In the genomic region with DNA sequence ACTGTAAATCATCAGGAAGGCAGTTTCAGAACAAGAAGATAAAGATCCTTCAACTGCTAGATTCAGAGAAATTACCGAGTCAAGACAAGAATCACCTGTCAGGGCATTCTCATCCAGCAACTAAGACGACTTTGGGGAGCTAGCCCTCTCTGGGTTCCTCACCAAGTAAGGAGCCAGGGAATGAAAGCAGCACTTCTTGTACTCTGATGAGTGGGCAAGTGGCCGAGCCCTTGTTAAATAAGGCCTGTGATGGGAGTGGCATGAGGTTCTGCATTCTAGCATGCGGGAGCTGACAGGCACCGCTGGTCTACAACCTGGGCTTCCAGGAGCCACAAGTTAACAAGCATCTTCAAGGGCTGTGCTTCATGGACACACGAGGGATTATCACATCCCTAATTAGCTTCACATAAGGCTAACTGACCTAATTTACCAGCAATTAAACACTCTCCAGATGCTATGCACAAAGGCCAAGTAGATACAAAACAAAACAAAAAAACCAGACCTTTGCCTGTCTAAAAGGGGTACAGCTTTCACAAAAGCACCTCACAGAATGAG, we compare ENCODE assay signal across 24 mouse cellular contexts. TPM values are rescaled to one million over a fixed set of nuclear protein-coding genes. Genes with fewer than 3 reads are reported as not detected.
A peak's percentile ranks its signal among the peaks of the same experiment; 100 is the strongest.
DNase-seq lines count a peak whose midpoint lies in the region; ATAC-seq and TF ChIP-seq lines count a peak whose summit lies in the region.
"Had no signal": no experiment of that assay in that cellular context is flagged by ENCODE, and none has a peak within 500 bp of the region (broad histone marks: within the 10 kb centered on the region; RNA-seq: fewer than 3 reads in every experiment).

No protein-coding gene starts in this region.

- H3K27ac ChIP-seq in midbrain, embryonic 11.5 days (ENCODE audit: low read depth, low read length): no peak overlapping the region
- H3K27ac ChIP-seq in midbrain, embryonic 16.5 days (ENCODE audit: low read length): no peak overlapping the region
- H3K27ac ChIP-seq: embryonic facial prominence, embryonic 15.5 days; heart, adult 2 months; intestine, embryonic 15.5 days; liver, embryonic 15.5 days; macrophage; midbrain, embryonic 10.5 days had no signal

- H3K4me3 ChIP-seq in midbrain, embryonic 11.5 days (ENCODE audit: low read depth, low read length): no peak overlapping the region
- no peak overlapping the region for H3K4me3 ChIP-seq in midbrain, embryonic 16.5 days (ENCODE audit: low read depth, low read length)
- no peak overlapping the region for H3K4me3 ChIP-seq in lung, adult 2 months (replicated peaks; ENCODE audit: extremely low read depth, low read depth, low read length)
- H3K4me3 ChIP-seq: embryonic facial prominence, embryonic 15.5 days; heart, adult 2 months; intestine, embryonic 15.5 days; limb, embryonic 10.5 days; liver, embryonic 15.5 days; midbrain, embryonic 10.5 days had no signal

- peak; percentile 95 for DNase-seq in heart, adult 11 months
- no peak for DNase-seq in heart, adult 8-10 months (ENCODE audit: low spot score)
- peak; percentile 69 for DNase-seq in midbrain, embryonic 11.5 days (ENCODE audit: low spot score, missing footprints)
- DNase-seq in lung, adult 2 months: peak; percentile 32
- DNase-seq in left cerebral cortex, postnatal 14 days (ENCODE audit: low spot score in 2 of 2): no peak
- DNase-seq: adrenal gland, postnatal 36 days; cerebellum, adult 11 months; cerebellum, adult 9-11 months; forebrain, postnatal 0 days; kidney, adult 9 months; kidney, postnatal 36 days; liver; right cerebral cortex, postnatal 25 days had no signal

- no peak for TF ChIP-seq CTCF in lung, adult 2 months (IDR thresholded peaks at IDR 0.05; ENCODE audit: insufficient read depth, low read length)

- no peaks in the 10 kb centered on the region for H3K9me3 ChIP-seq in midbrain, embryonic 11.5 days (ENCODE audit: control insufficient read depth, low read length)
- no peaks in the 10 kb centered on the region for H3K9me3 ChIP-seq in midbrain, embryonic 16.5 days (replicated peaks; ENCODE audit: control insufficient read depth, low read length, poor library complexity, severe bottlenecking)
- H3K9me3 ChIP-seq: embryonic facial prominence, embryonic 15.5 days; intestine, embryonic 15.5 days; limb, embryonic 10.5 days; liver, embryonic 15.5 days; midbrain, embryonic 10.5 days had no signal

- TF ChIP-seq POLR2A in lung, adult 2 months (IDR thresholded peaks at IDR 0.05; ENCODE audit: borderline replicate concordance, extremely low read depth, low read depth, low read length): no peak

- intact Hi-C loops in left cerebral cortex, postnatal 14 days (cut with DNase I): no loop called here

- H3K27me3 ChIP-seq in midbrain, embryonic 11.5 days (ENCODE audit: control insufficient read depth, insufficient read depth, low read length): no peaks in the 10 kb centered on the region
- no peaks in the 10 kb centered on the region for H3K27me3 ChIP-seq in midbrain, embryonic 16.5 days (ENCODE audit: control insufficient read depth, insufficient read depth, low read depth, low read length)
- H3K27me3 ChIP-seq: embryonic facial prominence, embryonic 15.5 days; intestine, embryonic 15.5 days; liver, embryonic 15.5 days; Patski had no signal

- WGBS in midbrain, embryonic 11.5 days: 78% methylated on average over 6 of the region's 6 CpGs
- WGBS in midbrain, embryonic 16.5 days: 65% methylated on average over 6 of the region's 6 CpGs
- WGBS in lung, adult 2 months: 63% methylated on average over 6 of the region's 6 CpGs

- no peak for ATAC-seq in midbrain, embryonic 11.5 days (ENCODE audit: low FRiP score)
- no peak for ATAC-seq in midbrain, embryonic 16.5 days
- ATAC-seq in monocyte, adult 5-6 weeks (replicated peaks; ENCODE audit: insufficient number of reproducible peaks, low FRiP score, low TSS enrichment, poor library complexity, severe bottlenecking): no peak
- ATAC-seq: forebrain, postnatal 0 days; hindbrain, embryonic 16.5 days; intestine, embryonic 15.5 days had no signal

- H3K9ac ChIP-seq in midbrain, embryonic 11.5 days (ENCODE audit: low read length): no peak overlapping the region
- no peak overlapping the region for H3K9ac ChIP-seq in midbrain, embryonic 16.5 days (ENCODE audit: low read depth, low read length)
- H3K9ac ChIP-seq: embryonic facial prominence, embryonic 15.5 days; forebrain, postnatal 0 days; intestine, embryonic 15.5 days; liver, embryonic 15.5 days had no signal

- no peaks in the 10 kb centered on the region for H3K36me3 ChIP-seq in midbrain, embryonic 11.5 days (ENCODE audit: control insufficient read depth, insufficient read depth, low read length)
- H3K36me3 ChIP-seq in midbrain, embryonic 16.5 days (ENCODE audit: control insufficient read depth, insufficient read depth, low read length): no peaks in the 10 kb centered on the region
- H3K36me3 ChIP-seq: embryonic facial prominence, embryonic 15.5 days; intestine, embryonic 15.5 days; liver, embryonic 15.5 days had no signal

- H3K4me1 ChIP-seq in midbrain, embryonic 11.5 days (ENCODE audit: control insufficient read depth, insufficient read depth, low read length): peaks cover 25% of the 10 kb centered on the region
- H3K4me1 ChIP-seq in midbrain, embryonic 16.5 days (ENCODE audit: control insufficient read depth, insufficient read depth, low read length): peaks cover 33% of the 10 kb centered on the region
- no peaks in the 10 kb centered on the region for H3K4me1 ChIP-seq in lung, adult 2 months (ENCODE audit: control insufficient read depth, insufficient read depth, low read length)

- no peak overlapping the region for H3K4me2 ChIP-seq in midbrain, embryonic 11.5 days
- H3K4me2 ChIP-seq in midbrain, embryonic 16.5 days (ENCODE audit: low read length): no peak overlapping the region
- H3K4me2 ChIP-seq: embryonic facial prominence, embryonic 15.5 days; intestine, embryonic 15.5 days; liver, embryonic 15.5 days had no signal

RNA-seq across cellular contexts. Expression of a gene that starts 47.2 kb away (rescaled TPM):
- total RNA-seq in heart, adult 8-10 months (2022): 10 to 100 TPM; 27.0 to 36.3 (median 32.2) TPM
- polyA plus RNA-seq in midbrain, embryonic 11.5 days (2014; fragmentation: Nextera tagmentation; extraction: Ambion mirVana): 15.9 and 17.4 TPM in 2 replicates
- polyA plus RNA-seq in midbrain, embryonic 16.5 days (2015; fragmentation: Nextera tagmentation; extraction: Ambion mirVana): 8.6 and 14.2 TPM in 2 replicates
- 18.7 and 22.9 TPM in 2 replicates for polyA plus RNA-seq in lung, adult 2 months (2012; rRNA removed)
- 1.5 to 4.0 TPM (median 2.8 TPM) in 3 replicates for total RNA-seq in monocyte, adult 5-6 weeks (2017)
- 10 to 100 TPM; 28.5 to 30.6 TPM for total RNA-seq in left cerebral cortex, postnatal 14 days (2021)

Comparison
In these comparisons a context has a peak if more than half of its experiments do, and no peak if none do; other contexts are left out.
1. DNase-seq: peak in heart, adult 11 months (single experiment), midbrain, embryonic 11.5 days (single experiment) and lung, adult 2 months (single experiment); none in heart, adult 8-10 months (single experiment) and left cerebral cortex, postnatal 14 days (0 of 2).